Mouse (Mus musculus): ENCODE results near the gene Aurkb. TPM values are rescaled to one million over a fixed set of nuclear protein-coding genes. Genes with fewer than 3 reads are reported as not detected.

Gene Aurkb
- polyA plus RNA-seq, 1 experiment: 44.0 TPM

GRCm38 (mm10) chr11:69053848-69054247 lies 8.4 kb downstream of the Aurkb start:
- no peak overlapping the region for H3K4me3 ChIP-seq (ENCODE audit: insufficient read depth, low read length)
- TF ChIP-seq CTCF (IDR thresholded peaks at IDR 0.05; ENCODE audit: borderline replicate concordance, insufficient read depth, low read length) (no peak), POLR2A (IDR thresholded peaks at IDR 0.05; ENCODE audit: low read depth, low read length) (no peak)
- H3K27ac ChIP-seq (ENCODE audit: insufficient read depth, low read length): no peak overlapping the region
- H3K4me1 ChIP-seq (ENCODE audit: control insufficient read depth, insufficient read depth, low read length): no peaks in the 10 kb centered on the region

GRCm38 (mm10) chr11:69058265-69058664 lies 12.8 kb downstream of the Aurkb start:
- H3K4me3 ChIP-seq (ENCODE audit: insufficient read depth, low read length): peak overlapping the region; percentile 95
- H3K4me1 ChIP-seq (ENCODE audit: control insufficient read depth, insufficient read depth, low read length): no peaks in the 10 kb centered on the region
- TF ChIP-seq CTCF (IDR thresholded peaks at IDR 0.05; ENCODE audit: borderline replicate concordance, insufficient read depth, low read length) (no peak), POLR2A (IDR thresholded peaks at IDR 0.05; ENCODE audit: low read depth, low read length) (no peak)
- H3K27ac ChIP-seq (ENCODE audit: insufficient read depth, low read length): peak overlapping the region; percentile 88; the same call in 1 of the 2 replicates

GRCm38 (mm10) chr11:69058729-69059356 lies 13.4 kb downstream of the Aurkb start:
- TF ChIP-seq CTCF (IDR thresholded peaks at IDR 0.05; ENCODE audit: borderline replicate concordance, insufficient read depth, low read length): no peak
- no peak for TF ChIP-seq POLR2A (IDR thresholded peaks at IDR 0.05; ENCODE audit: low read depth, low read length)
- H3K4me1 ChIP-seq (ENCODE audit: control insufficient read depth, insufficient read depth, low read length): no peaks in the 10 kb centered on the region
- H3K27ac ChIP-seq (ENCODE audit: insufficient read depth, low read length): peak overlapping the region; percentile 88
- peak overlapping the region; percentile 95 for H3K4me3 ChIP-seq (ENCODE audit: insufficient read depth, low read length)

- Histone ChIP-seq H3K4me1 (ENCODE audit: control insufficient read depth, insufficient read depth, low read length) (no peaks in the 10 kb centered on the region), H3K4me3 (ENCODE audit: insufficient read depth, low read length) (peak within 1 kb of the TSS; percentile 95), H3K27ac (ENCODE audit: insufficient read depth, low read length) (peak within 1 kb of the TSS; percentile 93)
- TF ChIP-seq CTCF (IDR thresholded peaks at IDR 0.05; ENCODE audit: borderline replicate concordance, insufficient read depth, low read length) (no peak), POLR2A (IDR thresholded peaks at IDR 0.05; ENCODE audit: low read depth, low read length) (peak; percentile 74)
Measured at GRCm38 (mm10) chr11:69059357-69059974, 14.0 kb downstream of the Aurkb start, which contains the start of gene Borcs6. Borcs6 (plus strand) TSS chr11:69059717.

GRCm38 (mm10) chr11:69059975-69060411 lies 14.5 kb downstream of the Aurkb start:
- Histone ChIP-seq H3K4me1 (ENCODE audit: control insufficient read depth, insufficient read depth, low read length) (no peaks in the 10 kb centered on the region), H3K27ac (ENCODE audit: insufficient read depth, low read length) (peak overlapping the region; percentile 93), H3K4me3 (ENCODE audit: insufficient read depth, low read length) (peak overlapping the region; percentile 95)
- TF ChIP-seq POLR2A (IDR thresholded peaks at IDR 0.05; ENCODE audit: low read depth, low read length) (no peak), CTCF (IDR thresholded peaks at IDR 0.05; ENCODE audit: borderline replicate concordance, insufficient read depth, low read length) (no peak)

- Histone ChIP-seq H3K27ac (ENCODE audit: insufficient read depth, low read length) (peak overlapping the region; percentile 93; the same call in 1 of the 2 replicates), H3K4me1 (ENCODE audit: control insufficient read depth, insufficient read depth, low read length) (no peaks in the 10 kb centered on the region), H3K4me3 (ENCODE audit: insufficient read depth, low read length) (peak overlapping the region; percentile 95)
- TF ChIP-seq POLR2A (IDR thresholded peaks at IDR 0.05; ENCODE audit: low read depth, low read length) (no peak), CTCF (IDR thresholded peaks at IDR 0.05; ENCODE audit: borderline replicate concordance, insufficient read depth, low read length) (no peak)
Measured at GRCm38 (mm10) chr11:69060448-69061254, 15.2 kb downstream of the Aurkb start.

GRCm38 (mm10) chr11:69061255-69061912 lies 15.9 kb downstream of the Aurkb start:
- H3K27ac ChIP-seq (ENCODE audit: insufficient read depth, low read length): no peak overlapping the region
- H3K4me1 ChIP-seq (ENCODE audit: control insufficient read depth, insufficient read depth, low read length): peaks cover under 1% of the 10 kb centered on the region; the same call in 1 of the 2 replicates
- TF ChIP-seq CTCF (IDR thresholded peaks at IDR 0.05; ENCODE audit: borderline replicate concordance, insufficient read depth, low read length) (no peak), POLR2A (IDR thresholded peaks at IDR 0.05; ENCODE audit: low read depth, low read length) (no peak)
- peak overlapping the region; percentile 95 for H3K4me3 ChIP-seq (ENCODE audit: insufficient read depth, low read length)

GRCm38 (mm10) chr11:69062194-69062760 lies 16.8 kb downstream of the Aurkb start:
- TF ChIP-seq POLR2A (IDR thresholded peaks at IDR 0.05; ENCODE audit: low read depth, low read length) (peak; percentile 37; the same call in 1 of the 2 replicates), CTCF (IDR thresholded peaks at IDR 0.05; ENCODE audit: borderline replicate concordance, insufficient read depth, low read length) (no peak)
- Histone ChIP-seq H3K4me3 (ENCODE audit: insufficient read depth, low read length) (peak overlapping the region; percentile 21; the same call in 1 of the 2 replicates), H3K27ac (ENCODE audit: insufficient read depth, low read length) (peak overlapping the region; percentile 79), H3K4me1 (ENCODE audit: control insufficient read depth, insufficient read depth, low read length) (peaks cover 5% of the 10 kb centered on the region; the same call in 1 of the 2 replicates)

GRCm38 (mm10) chr11:69062761-69063224 lies 17.3 kb downstream of the Aurkb start:
- H3K4me3 ChIP-seq (ENCODE audit: insufficient read depth, low read length): peak overlapping the region; percentile 70
- no peak for TF ChIP-seq POLR2A (IDR thresholded peaks at IDR 0.05; ENCODE audit: low read depth, low read length)
- no peak for TF ChIP-seq CTCF (IDR thresholded peaks at IDR 0.05; ENCODE audit: borderline replicate concordance, insufficient read depth, low read length)
- peaks cover 8% of the 10 kb centered on the region; the same call in 1 of the 2 replicates for H3K4me1 ChIP-seq (ENCODE audit: control insufficient read depth, insufficient read depth, low read length)
- H3K27ac ChIP-seq (ENCODE audit: insufficient read depth, low read length): peak overlapping the region; percentile 30

Data from embryonic fibroblast, embryonic 13.5 days (primary cell).